Mouse (Mus musculus) embryonic fibroblast, embryonic 13.5 days (primary cell): ENCODE measurements around the gene Lipc.

Experiments
- CTCF ChIP-seq: IDR thresholded peaks from 2 replicates; pipeline ENCODE4 v1.5.1; 2011; ENCODE audit warnings: mild to moderate bottlenecking, control low read depth, low read length, moderate library complexity, borderline replicate concordance; ENCODE audit not compliant: insufficient read depth
- POLR2A ChIP-seq: IDR thresholded peaks from 2 replicates; pipeline ENCODE4 v1.6.1; 2011; ENCODE audit warnings: low read depth, mild to moderate bottlenecking, control low read depth, low read length, moderate library complexity

DNA sequence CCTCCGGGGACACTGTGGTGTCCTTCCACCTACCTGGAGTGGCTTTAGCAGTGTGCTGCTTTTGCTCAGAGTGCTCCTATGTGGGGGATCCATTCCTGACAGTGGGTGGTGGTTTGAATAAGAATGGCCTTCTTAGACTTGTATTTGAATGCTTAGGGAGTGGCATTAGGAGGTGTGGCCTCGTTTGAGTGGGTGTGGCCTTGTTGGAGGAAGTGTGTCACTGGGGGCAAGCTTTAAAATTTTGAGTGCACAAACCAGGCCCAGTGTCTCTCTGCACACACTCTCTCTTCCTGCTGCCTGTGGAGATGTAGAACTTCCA lies 156.6 kb downstream of the Lipc start:
- TF ChIP-seq CTCF (no peak), POLR2A (no peak)
